Comparison of ENCODE assay signal across 11 mouse cellular contexts in genomic region chr12:111851745-111852144, GRCm38 (mm10). TPM values are rescaled to one million over a fixed set of nuclear protein-coding genes. Genes with fewer than 3 reads are reported as not detected.
DNase-seq lines count a peak whose midpoint lies in the region; ATAC-seq lines count a peak whose summit lies in the region.
"Had no signal": no experiment of that assay in that cellular context is flagged by ENCODE, and none has a peak within 500 bp of the region (broad histone marks: within the 10 kb centered on the region; RNA-seq: fewer than 3 reads in every experiment).

No protein-coding gene starts in this region.

- H3K4me1 ChIP-seq in midbrain, embryonic 14.5 days (ENCODE audit: control insufficient read depth, insufficient read depth, low read length): no peaks in the 10 kb centered on the region

- DNase-seq in lung, postnatal 10 days: peak; percentile 28
- DNase-seq in lung, postnatal 14 days: no peak
- peak; percentile 5 for DNase-seq in T-cell, adult 2 months (ENCODE audit: low spot score)
- DNase-seq in midbrain, embryonic 14.5 days: peak; percentile 35
- peak; percentile 40 for DNase-seq in thymus, postnatal 4 days
- no peak for DNase-seq in frontal cortex, postnatal 10 days (ENCODE audit: low spot score in 2 of 2)
- DNase-seq in heart, postnatal 36 days: no peak
- DNase-seq: cerebellum, adult 9-11 months; lung, adult 18-20 months had no signal

- ATAC-seq in midbrain, embryonic 14.5 days (ENCODE audit: low FRiP score, low TSS enrichment): no peak
- ATAC-seq: Patski had no signal

- H3K4me3 ChIP-seq in midbrain, embryonic 14.5 days (replicated peaks; ENCODE audit: low read depth, low read length): no peak overlapping the region
- H3K4me3 ChIP-seq: erythroblast, embryonic 14.5 days had no signal

- no peak overlapping the region; the same call in 1 of the 2 replicates for H3K27ac ChIP-seq in midbrain, embryonic 14.5 days (replicated peaks; ENCODE audit: low read depth, low read length)

- no peaks in the 10 kb centered on the region for H3K27me3 ChIP-seq in midbrain, embryonic 14.5 days (ENCODE audit: control insufficient read depth, insufficient read depth, low read length)
- H3K27me3 ChIP-seq: Patski had no signal

- WGBS in midbrain, embryonic 14.5 days: 67% methylated on average over 5 of the region's 5 CpGs

- H3K9me3 ChIP-seq in midbrain, embryonic 14.5 days (ENCODE audit: control insufficient read depth, low read length): no peaks in the 10 kb centered on the region

- H3K4me2 ChIP-seq in midbrain, embryonic 14.5 days (ENCODE audit: low read length): no peak overlapping the region

- peaks cover 6% of the 10 kb centered on the region; the same call in 1 of the 2 replicates for H3K36me3 ChIP-seq in midbrain, embryonic 14.5 days (ENCODE audit: control insufficient read depth, insufficient read depth, low read length)

- H3K9ac ChIP-seq in midbrain, embryonic 14.5 days (replicated peaks; ENCODE audit: low read length): no peak overlapping the region

- intact Hi-C loops in heart, postnatal 36 days (cut with DNase I): no loop called here

RNA-seq across cellular contexts. Expression of gene Zfyve21, which starts 37.8 kb away (rescaled TPM):
- 29.7 and 33.7 TPM in 2 replicates for polyA plus RNA-seq in midbrain, embryonic 14.5 days (2014; fragmentation: Nextera tagmentation; extraction: Ambion mirVana)
- total RNA-seq in heart, postnatal 36 days (2021): 10 to 100 TPM; 65.3 to 66.5 TPM

RNA-seq across cellular contexts. Expression of gene Xrcc3, which starts 38.1 kb away (rescaled TPM):
- 2.3 and 3.2 TPM in 2 replicates for polyA plus RNA-seq in midbrain, embryonic 14.5 days (2014; fragmentation: Nextera tagmentation; extraction: Ambion mirVana)
- 1 to 10 TPM in 1 of 2 experiments, under 1 TPM in 1; 0.76 to 1.9 TPM for total RNA-seq in heart, postnatal 36 days (2021)

RNA-seq across cellular contexts. Expression of gene Ppp1r13b, which starts 56.2 kb away (rescaled TPM):
- polyA plus RNA-seq in midbrain, embryonic 14.5 days (2014; fragmentation: Nextera tagmentation; extraction: Ambion mirVana): 36.2 and 38.1 TPM in 2 replicates
- total RNA-seq in heart, postnatal 36 days (2021): 10 to 100 TPM; 19.7 to 20.3 TPM

Comparison
In these comparisons a context has a peak if more than half of its experiments do, and no peak if none do; other contexts are left out.
1. DNase-seq: peak in lung, postnatal 10 days (single experiment), T-cell, adult 2 months (single experiment), midbrain, embryonic 14.5 days (single experiment) and thymus, postnatal 4 days (single experiment); none in lung, postnatal 14 days (single experiment), frontal cortex, postnatal 10 days (0 of 2) and heart, postnatal 36 days (0 of 2).